ENCODE assay signal across 9 mouse cellular contexts in the genomic region with DNA sequence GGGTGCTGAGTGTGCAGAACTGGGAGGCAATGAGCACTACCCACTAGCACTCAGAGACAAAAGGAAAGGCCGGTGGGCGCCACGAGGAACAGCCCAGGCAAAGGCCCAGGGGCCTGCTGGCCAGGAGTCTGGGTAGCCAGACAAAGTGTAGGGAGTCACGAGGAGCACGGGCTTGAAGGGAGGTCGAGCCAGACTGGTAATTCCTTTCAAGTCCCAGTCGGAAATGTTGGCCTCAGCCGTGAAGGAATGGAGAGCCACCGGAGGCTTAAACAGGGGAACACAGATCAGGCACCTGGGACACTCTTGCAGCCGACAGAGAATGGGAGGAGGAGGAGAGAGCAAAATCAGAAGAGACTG. TPM values are rescaled to one million over a fixed set of nuclear protein-coding genes. Genes with fewer than 3 reads are reported as not detected.
DNase-seq lines count a peak whose midpoint lies in the region; ATAC-seq and TF ChIP-seq lines count a peak whose summit lies in the region.
"Had no signal": no experiment of that assay in that cellular context is flagged by ENCODE, and none has a peak within 500 bp of the region (broad histone marks: within the 10 kb centered on the region; RNA-seq: fewer than 3 reads in every experiment).

No protein-coding gene starts in this region.

- ATAC-seq in kidney, postnatal 0 days (replicated peaks; ENCODE audit: low FRiP score, low read depth): no peak
- no peak for ATAC-seq in embryonic facial prominence, embryonic 13.5 days (ENCODE audit: insufficient number of reproducible peaks, insufficient read depth, low FRiP score, low TSS enrichment, low read depth)
- peak; percentile 36 for ATAC-seq in midbrain, embryonic 11.5 days (ENCODE audit: low FRiP score)

- 16% methylated on average over 10 of the region's 10 CpGs for WGBS in kidney, postnatal 0 days
- 9% methylated on average over 10 of the region's 10 CpGs for WGBS in embryonic facial prominence, embryonic 13.5 days
- 12% methylated on average over 10 of the region's 10 CpGs for WGBS in midbrain, embryonic 11.5 days
- WGBS in thymus, adult 2 months: 77% methylated on average over 10 of the region's 10 CpGs

- no peak overlapping the region for H3K4me3 ChIP-seq in kidney, postnatal 0 days (replicated peaks; ENCODE audit: low read depth, low read length)
- H3K4me3 ChIP-seq in embryonic facial prominence, embryonic 13.5 days: peak overlapping the region; percentile 54
- peak overlapping the region; percentile 4; the same call in 1 of the 2 replicates for H3K4me3 ChIP-seq in midbrain, embryonic 11.5 days (ENCODE audit: low read depth, low read length)
- no peak overlapping the region for H3K4me3 ChIP-seq in thymus, adult 2 months (ENCODE audit: control insufficient read depth, insufficient read depth, low read length)

- H3K9me3 ChIP-seq in kidney, postnatal 0 days (replicated peaks; ENCODE audit: low read length): no peaks in the 10 kb centered on the region
- no peaks in the 10 kb centered on the region for H3K9me3 ChIP-seq in embryonic facial prominence, embryonic 13.5 days
- no peaks in the 10 kb centered on the region for H3K9me3 ChIP-seq in midbrain, embryonic 11.5 days (ENCODE audit: control insufficient read depth, low read length)

- H3K27ac ChIP-seq in kidney, postnatal 0 days: peak overlapping the region; percentile 88
- peak overlapping the region; percentile 100 for H3K27ac ChIP-seq in embryonic facial prominence, embryonic 13.5 days
- peak overlapping the region; percentile 93 for H3K27ac ChIP-seq in midbrain, embryonic 11.5 days (ENCODE audit: low read depth, low read length)
- H3K27ac ChIP-seq in thymus, adult 2 months (ENCODE audit: control insufficient read depth, insufficient read depth, low read length): no peak overlapping the region

- 0 out of 2 replicates have a peak overlapping the region, but pooled peaks have one; percentile 30 for H3K4me2 ChIP-seq in kidney, postnatal 0 days (ENCODE audit: low read length)
- peak overlapping the region; percentile 75 for H3K4me2 ChIP-seq in embryonic facial prominence, embryonic 13.5 days
- peak overlapping the region; percentile 35; the same call in 1 of the 2 replicates for H3K4me2 ChIP-seq in midbrain, embryonic 11.5 days

- no peak for TF ChIP-seq CTCF in kidney, postnatal 0 days (IDR thresholded peaks at IDR 0.05; ENCODE audit: low read depth)
- TF ChIP-seq CTCF in thymus, adult 2 months (IDR thresholded peaks at IDR 0.05; ENCODE audit: borderline replicate concordance, control insufficient read depth, extremely low read depth, insufficient read depth, low read length, poor library complexity): no peak

- peaks cover 11% of the 10 kb centered on the region; the same call in 1 of the 2 replicates for H3K36me3 ChIP-seq in kidney, postnatal 0 days (ENCODE audit: insufficient read depth, low read length)
- H3K36me3 ChIP-seq in embryonic facial prominence, embryonic 13.5 days: peaks cover 19% of the 10 kb centered on the region
- H3K36me3 ChIP-seq in midbrain, embryonic 11.5 days (ENCODE audit: control insufficient read depth, insufficient read depth, low read length): peaks cover 4% of the 10 kb centered on the region
- no peaks in the 10 kb centered on the region; the same call in none of the 2 replicates for H3K36me3 ChIP-seq in thymus, adult 2 months (ENCODE audit: control insufficient read depth, insufficient read depth, low read length)

- no peak for DNase-seq in kidney, postnatal 0 days (ENCODE audit: low spot score)
- DNase-seq in kidney, adult 8-10 months: no peak
- DNase-seq in forelimb bud, embryonic 11.5 days (ENCODE audit: low read depth, low spot score): peak; percentile 57
- no peak for DNase-seq in midbrain, embryonic 11.5 days (ENCODE audit: low spot score, missing footprints)
- no peak for DNase-seq in thymus, adult 2 months
- no peak for DNase-seq in left cerebral cortex, postnatal 10 days (ENCODE audit: extremely low spot score in 1 of 2, low spot score in 2 of 2)
- DNase-seq in Muller cell, postnatal 12 days (ENCODE audit: inconsistent ontology term): no peak

- intact Hi-C loops in left cerebral cortex, postnatal 10 days (cut with DNase I): no loop called here

- peak overlapping the region; percentile 48; the same call in 1 of the 2 replicates for H3K9ac ChIP-seq in kidney, postnatal 0 days (ENCODE audit: low read depth, low read length)
- H3K9ac ChIP-seq in embryonic facial prominence, embryonic 13.5 days: peak overlapping the region; percentile 81
- H3K9ac ChIP-seq in midbrain, embryonic 11.5 days (ENCODE audit: low read length): peak overlapping the region; percentile 61

- no peak for TF ChIP-seq POLR2A in thymus, adult 2 months (IDR thresholded peaks at IDR 0.05; ENCODE audit: control insufficient read depth, extremely low read depth, insufficient read depth, low read length, poor library complexity)

- no peaks in the 10 kb centered on the region for H3K27me3 ChIP-seq in kidney, postnatal 0 days (ENCODE audit: insufficient read depth, low read length)
- no peaks in the 10 kb centered on the region for H3K27me3 ChIP-seq in embryonic facial prominence, embryonic 13.5 days
- H3K27me3 ChIP-seq in midbrain, embryonic 11.5 days (ENCODE audit: control insufficient read depth, insufficient read depth, low read length): no peaks in the 10 kb centered on the region
- H3K27me3 ChIP-seq in thymus, adult 2 months (ENCODE audit: control insufficient read depth, insufficient read depth, low read length): no peaks in the 10 kb centered on the region

- peaks cover 19% of the 10 kb centered on the region; the same call in 1 of the 2 replicates for H3K4me1 ChIP-seq in kidney, postnatal 0 days (replicated peaks; ENCODE audit: insufficient read depth, low read length)
- peaks cover 78% of the 10 kb centered on the region for H3K4me1 ChIP-seq in embryonic facial prominence, embryonic 13.5 days
- H3K4me1 ChIP-seq in midbrain, embryonic 11.5 days (ENCODE audit: control insufficient read depth, insufficient read depth, low read length): peaks cover 18% of the 10 kb centered on the region
- H3K4me1 ChIP-seq in thymus, adult 2 months (replicated peaks; ENCODE audit: control insufficient read depth, insufficient read depth, low read length): peaks cover 10% of the 10 kb centered on the region

RNA-seq across cellular contexts. Expression of a gene that starts 1.0 kb away (rescaled TPM):
- polyA plus RNA-seq in kidney, postnatal 0 days (2015; fragmentation: Nextera tagmentation; extraction: Ambion mirVana): 100 and 114 TPM in 2 replicates
- polyA plus RNA-seq in embryonic facial prominence, embryonic 13.5 days (2015; fragmentation: Nextera tagmentation; extraction: Ambion mirVana): 262 and 326 TPM in 2 replicates
- 69.8 and 78.9 TPM in 2 replicates for polyA plus RNA-seq in midbrain, embryonic 11.5 days (2014; fragmentation: Nextera tagmentation; extraction: Ambion mirVana)
- 20.0 and 21.9 TPM in 2 replicates for polyA plus RNA-seq in thymus, adult 2 months (2012; rRNA removed)
- 1 to 10 TPM; 7.6 TPM for total RNA-seq in left cerebral cortex, postnatal 10 days (2021)

RNA-seq across cellular contexts. Expression of a gene that starts 10.0 kb away (rescaled TPM):
- 30.9 and 36.3 TPM in 2 replicates for polyA plus RNA-seq in kidney, postnatal 0 days (2015; fragmentation: Nextera tagmentation; extraction: Ambion mirVana)
- 79.4 and 80.0 TPM in 2 replicates for polyA plus RNA-seq in embryonic facial prominence, embryonic 13.5 days (2015; fragmentation: Nextera tagmentation; extraction: Ambion mirVana)
- 51.0 and 58.3 TPM in 2 replicates for polyA plus RNA-seq in midbrain, embryonic 11.5 days (2014; fragmentation: Nextera tagmentation; extraction: Ambion mirVana)
- polyA plus RNA-seq in thymus, adult 2 months (2012; rRNA removed): 63.8 and 71.8 TPM in 2 replicates
- 10 to 100 TPM; 41.2 to 41.8 TPM for total RNA-seq in left cerebral cortex, postnatal 10 days (2021)

RNA-seq across cellular contexts. Expression of a gene that starts 20.7 kb away (rescaled TPM):
- polyA plus RNA-seq in kidney, postnatal 0 days (2015; fragmentation: Nextera tagmentation; extraction: Ambion mirVana): 32.9 and 33.8 TPM in 2 replicates
- polyA plus RNA-seq in embryonic facial prominence, embryonic 13.5 days (2015; fragmentation: Nextera tagmentation; extraction: Ambion mirVana): 36.6 and 36.7 TPM in 2 replicates
- polyA plus RNA-seq in midbrain, embryonic 11.5 days (2014; fragmentation: Nextera tagmentation; extraction: Ambion mirVana): 35.1 and 39.6 TPM in 2 replicates
- 11.6 and 16.0 TPM in 2 replicates for polyA plus RNA-seq in thymus, adult 2 months (2012; rRNA removed)
- total RNA-seq in left cerebral cortex, postnatal 10 days (2021): 10 to 100 TPM; 35.8 to 36.8 TPM

RNA-seq across cellular contexts. Expression of a gene that starts 30.3 kb away (rescaled TPM):
- 0.05 and 0.13 TPM in 2 replicates for polyA plus RNA-seq in kidney, postnatal 0 days (2015; fragmentation: Nextera tagmentation; extraction: Ambion mirVana)
- polyA plus RNA-seq in embryonic facial prominence, embryonic 13.5 days (2015; fragmentation: Nextera tagmentation; extraction: Ambion mirVana): 0.76 and 1.3 TPM in 2 replicates
- 0.40 and 0.51 TPM in 2 replicates for polyA plus RNA-seq in midbrain, embryonic 11.5 days (2014; fragmentation: Nextera tagmentation; extraction: Ambion mirVana)
- polyA plus RNA-seq in thymus, adult 2 months (2012; rRNA removed): 0.12 and 0.13 TPM in 2 replicates
- total RNA-seq in left cerebral cortex, postnatal 10 days (2021): 100 to 1,000 TPM; 191 to 198 TPM
- total RNA-seq: gastrocnemius, adult 18-20 months had no signal

Comparison
In these comparisons a context has a peak if more than half of its experiments do, and no peak if none do; other contexts are left out.
1. H3K4me3 ChIP-seq: peak in embryonic facial prominence, embryonic 13.5 days (single experiment) and midbrain, embryonic 11.5 days (single experiment); none in kidney, postnatal 0 days (single experiment) and thymus, adult 2 months (single experiment).
2. Peak in every context shown above with its lines, with median percentiles within 50 percentile points of each other: H3K4me2 ChIP-seq and H3K9ac ChIP-seq.